Mouse (Mus musculus): ENCODE measurements at regions not wholly inside any gene's neighbourhood (a gene's known extent, or its start where the extent isn't known, plus 50 kb on each side); places are given as distances from the start of the nearest gene placed in this dataset.

DNA sequence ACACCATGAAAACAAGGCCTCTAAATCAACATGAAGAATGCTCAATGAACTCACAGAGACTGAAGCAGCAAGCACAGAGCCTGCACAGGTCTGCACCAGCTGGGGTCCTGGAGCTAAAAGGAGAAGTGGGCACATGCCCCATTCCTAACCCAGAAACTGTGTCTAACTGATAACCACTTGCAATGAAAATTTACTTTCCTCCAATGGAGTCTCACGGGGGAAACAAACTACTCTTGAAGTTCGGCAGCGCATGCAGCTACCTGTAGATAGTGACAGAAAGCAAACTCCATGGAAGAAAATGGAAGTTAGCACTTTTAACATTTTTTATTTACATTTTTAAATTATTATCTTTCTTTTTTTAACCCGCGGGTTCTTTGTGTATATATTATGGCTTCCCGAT, 76.8 kb upstream of the Akap6 start:
- no peak for DNase-seq (ENCODE audit: low read depth, low spot score)

DNA sequence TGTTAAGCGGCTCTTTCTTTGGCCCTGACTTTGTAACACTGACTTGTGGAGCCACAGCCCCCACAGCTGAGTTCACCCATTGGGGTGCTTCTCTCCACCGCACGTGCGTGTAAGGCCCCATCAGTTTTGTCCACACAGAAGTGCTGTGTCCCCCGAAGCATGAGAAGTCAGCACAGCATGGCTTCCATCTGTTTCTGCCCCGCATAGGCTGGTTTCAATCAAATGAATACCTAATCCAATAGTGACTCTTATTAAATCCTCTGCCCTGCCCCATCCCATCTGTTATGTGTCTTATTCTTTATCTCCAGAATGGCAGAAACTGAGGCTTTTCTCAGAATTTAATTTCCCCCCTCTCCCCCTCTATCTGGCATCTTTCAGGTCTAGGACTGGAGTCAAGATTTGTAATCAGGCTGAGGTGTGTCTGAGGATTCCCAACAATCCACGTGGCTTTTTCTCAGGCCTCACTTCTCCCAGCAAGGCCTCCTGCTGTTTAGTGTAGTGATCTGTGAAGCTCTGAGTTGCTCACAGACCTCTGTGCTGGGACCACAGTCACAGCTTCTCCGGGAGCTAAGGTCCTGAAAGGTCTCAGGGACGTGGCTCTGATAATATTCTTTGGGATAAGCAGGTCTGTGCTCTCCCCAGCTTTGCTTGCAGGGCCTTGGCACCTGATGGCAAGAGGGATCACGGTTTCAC, 75.6 kb upstream of the Akap6 start:
- no peak for DNase-seq (ENCODE audit: low read depth, low spot score)

- no peak for DNase-seq (ENCODE audit: low read depth, low spot score)
Measured at GRCm38 (mm10) chr12:52624871-52625270, 74.3 kb upstream of the Akap6 start.

DNA sequence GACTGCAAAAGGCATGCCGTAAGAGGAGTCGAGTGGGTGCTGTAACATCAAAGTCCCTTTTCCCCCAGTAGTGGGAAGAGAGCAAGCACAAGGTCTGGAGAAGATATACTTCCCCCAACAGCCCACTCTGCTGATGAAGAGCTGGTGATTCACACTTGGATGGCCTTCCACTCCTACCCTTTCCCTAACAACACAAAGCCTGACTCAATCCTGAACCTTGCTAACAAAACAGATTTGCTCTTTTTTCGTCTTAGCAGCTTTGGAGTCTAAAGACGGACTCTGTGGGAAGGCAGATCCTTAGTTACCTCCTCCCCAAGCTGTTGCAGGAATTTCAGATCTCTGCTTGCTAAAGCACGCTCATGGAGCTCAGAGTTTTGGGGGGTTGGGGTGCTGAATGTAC, 70.4 kb upstream of the Akap6 start:
- no peak for DNase-seq (ENCODE audit: low read depth, low spot score)

DNA sequence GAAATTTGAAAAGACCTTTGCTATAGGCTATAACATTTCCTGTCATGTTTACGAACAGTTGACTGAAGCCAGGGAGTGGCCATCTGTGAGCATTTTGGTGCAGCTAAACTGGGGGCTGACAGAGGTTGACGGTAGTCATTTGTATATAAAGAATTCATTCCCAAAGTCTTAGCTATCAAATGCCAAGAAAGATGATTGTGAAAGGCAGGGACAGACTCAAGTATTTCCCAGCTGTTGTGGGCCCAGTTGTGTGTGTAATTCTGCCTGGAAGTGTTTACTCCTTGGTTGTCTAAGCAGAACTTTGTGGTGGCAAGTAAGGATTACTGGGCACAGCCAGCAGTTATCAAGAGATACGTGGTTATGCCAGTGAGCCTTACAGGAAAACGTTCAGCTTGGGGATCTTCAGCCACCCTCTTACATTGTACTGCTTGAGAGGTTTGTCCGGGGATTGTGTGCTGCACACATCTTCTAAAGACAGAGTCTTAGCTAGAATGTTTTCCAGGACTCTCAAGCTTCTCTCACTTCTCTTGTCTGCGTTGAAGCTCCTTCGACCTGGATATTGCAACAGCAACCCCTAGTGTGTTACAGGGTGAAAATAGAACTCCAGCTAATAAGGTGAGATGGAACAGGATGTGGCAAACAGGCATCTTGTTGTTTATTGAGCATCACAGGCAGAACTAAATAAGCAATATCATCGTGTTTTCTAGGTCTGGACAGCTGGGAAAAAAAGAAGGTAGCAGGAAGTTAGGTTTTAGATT, 63.9 kb upstream of the Akap6 start:
- DNase-seq (ENCODE audit: low read depth, low spot score), result no peak

- DNase-seq (ENCODE audit: low read depth, low spot score), result no peak
Measured at GRCm38 (mm10) chr12:52636186-52636881, 62.8 kb upstream of the Akap6 start.

DNA sequence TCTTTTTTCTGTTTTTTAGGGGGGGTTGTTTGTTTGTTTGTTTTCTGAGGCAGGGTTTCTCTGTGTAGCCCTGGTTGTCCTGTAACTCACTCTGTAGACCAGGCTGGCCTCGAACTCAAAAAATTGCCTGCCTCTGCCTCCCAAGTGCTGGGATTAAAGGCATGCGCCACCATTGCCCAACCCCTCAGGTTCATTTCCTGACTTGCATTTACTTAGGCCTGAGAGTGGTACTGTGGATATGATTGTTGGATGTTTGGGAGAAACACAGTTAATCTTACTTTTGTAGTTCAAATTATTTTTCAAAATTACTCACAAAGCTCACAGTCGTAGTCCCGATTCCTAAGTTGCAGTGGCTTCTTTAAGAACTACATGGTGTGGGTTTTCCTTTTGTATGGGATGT, 62.3 kb upstream of the Akap6 start:
- no peak for DNase-seq (ENCODE audit: low read depth, low spot score)

DNA sequence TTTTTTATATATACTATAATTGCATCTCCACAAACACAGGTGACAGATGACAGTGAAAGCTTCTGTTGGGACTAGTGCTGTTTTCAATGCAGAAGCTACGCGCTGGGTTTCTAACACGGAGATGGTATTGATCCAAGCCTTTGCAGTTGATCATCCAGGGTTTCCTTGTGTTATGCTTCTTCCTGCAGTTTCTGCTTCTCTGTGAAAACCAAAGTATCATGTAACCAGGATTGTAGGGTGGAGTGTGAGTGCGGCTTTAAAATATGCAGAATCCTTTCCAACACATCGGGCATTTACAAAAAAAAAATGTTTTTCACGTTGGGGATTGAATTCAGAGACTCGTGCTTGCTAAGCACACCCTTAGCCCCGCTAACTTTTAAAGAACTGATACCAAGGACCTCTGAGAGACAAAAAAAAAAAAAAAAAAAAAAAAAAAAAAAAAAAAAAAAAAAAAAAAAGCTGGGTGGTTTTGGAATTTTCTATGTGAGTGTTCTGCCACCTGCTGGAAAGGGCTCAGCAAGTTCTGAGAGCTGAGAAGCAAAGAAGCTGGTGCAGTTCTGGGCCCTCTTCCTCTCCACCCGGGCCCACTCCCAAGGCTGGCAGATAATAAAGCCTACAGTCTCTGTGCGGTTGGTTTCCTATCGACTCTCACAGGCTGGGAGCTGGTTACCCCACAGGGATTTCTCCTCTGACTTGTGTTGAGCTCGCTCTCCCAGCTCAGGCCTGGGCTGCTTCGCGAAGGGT, 61.5 kb upstream of the Akap6 start:
- peak; percentile 32 for DNase-seq (ENCODE audit: low read depth, low spot score)

DNA sequence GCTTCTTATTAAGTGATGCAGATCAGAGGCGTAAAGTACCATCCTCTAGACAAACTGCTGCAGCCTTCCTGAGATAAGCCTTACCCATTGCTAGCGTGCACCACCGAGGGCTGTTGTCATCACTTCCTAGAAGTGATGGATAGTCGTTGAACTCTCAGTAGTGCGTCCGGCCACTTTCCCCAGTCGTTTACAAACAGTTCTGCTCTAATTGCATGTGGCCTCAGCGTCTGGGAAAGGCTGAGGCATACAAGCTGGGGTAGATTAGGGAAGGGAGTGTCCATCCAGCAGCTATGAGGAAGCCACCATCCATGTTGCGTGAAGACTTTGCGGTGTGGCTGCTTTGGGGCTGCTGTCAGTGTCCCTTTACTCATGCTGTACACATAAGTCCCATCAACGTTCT, 60.7 kb upstream of the Akap6 start:
- DNase-seq (ENCODE audit: low read depth, low spot score), result no peak

- no peak for DNase-seq (ENCODE audit: low read depth, low spot score)
Measured at GRCm38 (mm10) chr12:52644059-52644458, 55.1 kb upstream of the Akap6 start.
